Mouse (Mus musculus) heart, embryonic 11.5 days (tissue): Measurements from ENCODE around the gene Atp2c1. TPM values are rescaled to one million over a fixed set of nuclear protein-coding genes. Genes with fewer than 3 reads are reported as not detected.

Experiments
- ATAC-seq: fragments of 200-750 bp; cut with Nextera tagmentation; replicated peaks from 2 replicates; pipeline ENCODE4 v1.8.0; 2017; ENCODE audit warnings: moderate library complexity; ENCODE audit not compliant: insufficient number of reproducible peaks, low FRiP score, low TSS enrichment
- H3K27ac ChIP-seq: fragments of 300-500 bp; sonication (generic); 2 replicates; pipeline ENCODE4 v1.5.1; 2014; ENCODE audit warnings: mild to moderate bottlenecking, low read depth, low read length
- H3K27me3 ChIP-seq: fragments of 300-500 bp; sonication (generic); 2 replicates; pipeline ENCODE4 v1.6.1; 2014; ENCODE audit warnings: mild to moderate bottlenecking, low read length, mixed read lengths; ENCODE audit not compliant: control insufficient read depth, insufficient read depth
- H3K36me3 ChIP-seq: fragments of 300-500 bp; sonication (generic); 2 replicates; pipeline ENCODE4 v1.6.1; 2014; ENCODE audit warnings: mild to moderate bottlenecking, low read length, moderate library complexity, mixed read lengths; ENCODE audit not compliant: control insufficient read depth, insufficient read depth
- H3K4me1 ChIP-seq: fragments of 300-500 bp; sonication (generic); 2 replicates; pipeline ENCODE4 v1.6.1; 2014; ENCODE audit warnings: low read length; ENCODE audit not compliant: control insufficient read depth, insufficient read depth
- H3K4me2 ChIP-seq: fragments of 300-500 bp; sonication (generic); 2 replicates; pipeline ENCODE4 v1.6.1; 2014; ENCODE audit warnings: mild to moderate bottlenecking, moderate library complexity
- H3K4me3 ChIP-seq: fragments of 300-500 bp; sonication (generic); 2 replicates; pipeline ENCODE4 v1.5.1; 2014; ENCODE audit warnings: low read depth, low read length
- H3K9ac ChIP-seq: fragments of 300-500 bp; sonication (generic); 2 replicates; pipeline ENCODE4 v1.6.1; 2014; ENCODE audit warnings: mild to moderate bottlenecking, low read depth, low read length, moderate library complexity
- H3K9me3 ChIP-seq: fragments of 300-500 bp; sonication (generic); replicated peaks from 2 replicates; pipeline ENCODE4 v1.6.1; 2016; ENCODE audit warnings: low read length; ENCODE audit not compliant: control insufficient read depth
- WGBS: fragments of 180-500 bp; shearing (Covaris S2); extraction: QIAGEN DNeasy Blood & Tissue Kit; methylation state at CpG from one replicate; pipeline ENCODE4 v1.1.7; 2014; ENCODE audit not compliant: insufficient replicate concordance; 5-methylcytosine and 5-hydroxymethylcytosine counted together
- polyA plus RNA-seq: library from polyadenylated mRNA; unstranded; fragments of >200 nt; fragmentation: Nextera tagmentation; extraction: Ambion mirVana; gene quantifications from 2 replicates; pipeline ENCODE4 v1.2.1, GENCODE M21; 2014

Atp2c1 gene
- polyA plus RNA-seq, result 53.0 and 61.4 TPM in 2 replicates

DNA sequence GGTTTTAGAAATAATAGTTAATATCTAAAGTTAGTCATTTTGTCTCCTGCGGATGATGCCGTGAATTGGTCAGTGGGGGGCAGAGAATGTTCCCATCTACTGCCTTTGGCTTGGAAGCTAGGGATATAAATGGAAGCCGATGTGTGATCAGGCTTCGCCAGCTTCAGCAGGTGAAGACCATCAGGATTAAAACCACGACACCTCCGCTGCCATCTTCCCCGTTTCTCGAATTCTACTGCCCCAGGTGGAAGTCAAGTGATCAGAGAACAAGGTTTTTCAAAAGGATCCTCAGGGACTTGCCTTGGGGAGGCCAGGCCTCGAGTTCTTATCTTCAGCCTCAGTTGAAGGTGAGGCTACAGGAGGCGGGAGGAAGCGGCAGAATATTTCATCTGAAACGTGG, at the start of gene Atp2c1:
Atp2c1 (minus strand) TSS at position 101 of the 400 bp plus-strand sequence.
- H3K27ac ChIP-seq, result no peak within 1 kb of the TSS
- H3K9me3 ChIP-seq, result no peaks in the 10 kb centered on the region
- H3K4me3 ChIP-seq, result no peak within 1 kb of the TSS
- no peaks in the 10 kb centered on the region for H3K36me3 ChIP-seq
- H3K4me2 ChIP-seq, result no peak within 1 kb of the TSS
- H3K4me1 ChIP-seq, result peaks cover 9% of the 10 kb centered on the region; the same call in 1 of the 2 replicates
- H3K9ac ChIP-seq, result no peak within 1 kb of the TSS
- H3K27me3 ChIP-seq, result no peaks in the 10 kb centered on the region
- WGBS, result 89% methylated on average over 12 of the region's 12 CpGs
- ATAC-seq, result no peak

DNA sequence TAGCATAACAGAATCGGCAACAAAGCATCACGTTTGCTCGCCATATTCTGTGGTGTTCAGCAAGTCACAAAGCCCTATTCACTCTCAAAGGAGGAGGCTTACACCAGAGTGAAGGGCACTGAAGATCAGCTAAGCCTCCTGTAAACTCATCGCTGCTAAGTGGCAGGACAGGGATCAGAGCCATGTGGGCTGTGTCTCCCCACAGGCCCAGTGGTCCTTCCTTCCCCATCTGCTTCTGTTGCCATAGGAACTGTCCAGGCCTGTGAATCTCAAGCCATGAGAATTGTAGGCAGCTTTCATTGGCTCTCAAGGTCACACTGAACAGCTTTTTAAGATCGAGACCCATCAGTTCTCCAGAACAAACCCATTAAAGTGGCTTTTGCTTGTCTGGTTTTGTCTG, 30.3 kb upstream of the Atp2c1 start:
- Histone ChIP-seq H3K4me3 (no peak overlapping the region), H3K36me3 (no peaks in the 10 kb centered on the region), H3K27ac (no peak overlapping the region), H3K27me3 (no peaks in the 10 kb centered on the region; the same call in 1 of the 2 replicates), H3K4me2 (no peak overlapping the region), H3K9ac (no peak overlapping the region), H3K4me1 (no peaks in the 10 kb centered on the region), H3K9me3 (no peaks in the 10 kb centered on the region)
- no peak for ATAC-seq
- 79% methylated on average over 5 of the region's 5 CpGs for WGBS

DNA sequence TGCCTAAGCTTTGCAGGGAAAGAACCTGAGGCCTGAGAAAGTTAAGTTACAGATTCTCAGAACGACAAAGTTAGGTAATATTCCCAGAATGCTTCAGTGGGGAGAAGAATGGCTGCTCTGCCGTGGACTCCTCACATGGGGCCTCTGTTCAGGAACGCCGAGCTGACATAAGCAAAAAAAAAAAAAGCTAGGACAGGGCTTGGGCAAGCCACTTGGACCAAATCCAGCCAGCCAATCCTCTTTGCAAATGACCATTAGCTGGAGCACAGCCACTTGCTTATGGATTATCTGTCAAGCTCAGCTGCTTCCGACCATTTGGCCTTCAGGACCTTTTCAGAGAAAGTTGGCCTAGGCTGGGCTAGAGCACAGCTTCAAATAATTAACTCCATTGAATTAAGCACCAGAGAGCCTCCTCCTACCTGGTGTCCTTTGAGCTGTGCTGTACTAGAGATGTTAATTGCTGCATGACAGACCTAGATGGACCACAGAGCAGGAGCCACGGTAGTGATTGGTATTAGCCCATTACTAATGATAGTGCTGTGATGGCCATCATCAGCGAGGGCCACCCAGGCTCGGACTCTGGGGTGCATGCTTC, 29.1 kb upstream of the Atp2c1 start:
- H3K9me3 ChIP-seq, result no peaks in the 10 kb centered on the region
- no peak overlapping the region for H3K4me2 ChIP-seq
- WGBS, result 65% methylated on average over 8 of the region's 8 CpGs
- no peak overlapping the region for H3K9ac ChIP-seq
- H3K4me1 ChIP-seq, result no peaks in the 10 kb centered on the region
- no peak for ATAC-seq
- H3K4me3 ChIP-seq, result no peak overlapping the region
- H3K36me3 ChIP-seq, result no peaks in the 10 kb centered on the region
- no peaks in the 10 kb centered on the region; the same call in 1 of the 2 replicates for H3K27me3 ChIP-seq
- no peak overlapping the region for H3K27ac ChIP-seq

DNA sequence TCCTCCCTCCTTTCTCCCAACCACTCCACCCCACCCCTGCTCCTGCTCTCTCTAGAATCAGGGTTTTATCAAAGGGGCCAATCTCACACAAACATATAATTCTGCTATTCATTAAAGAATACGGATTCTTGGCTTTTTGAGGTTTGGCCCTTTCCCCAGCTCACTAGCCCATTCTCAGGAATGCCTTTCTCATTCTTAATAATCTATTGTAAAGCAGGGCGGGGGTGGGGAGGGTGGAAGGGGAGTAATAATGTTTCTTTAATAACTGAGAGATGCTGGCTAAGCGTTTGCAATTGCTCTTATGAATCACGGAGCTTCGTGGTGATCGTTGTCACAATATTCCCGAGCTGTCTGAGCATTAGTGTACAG, 27.3 kb upstream of the Atp2c1 start:
- H3K9ac ChIP-seq, result no peak overlapping the region
- no peaks in the 10 kb centered on the region for H3K4me1 ChIP-seq
- no peaks in the 10 kb centered on the region for H3K36me3 ChIP-seq
- no peaks in the 10 kb centered on the region for H3K9me3 ChIP-seq
- no peak overlapping the region for H3K27ac ChIP-seq
- 70% methylated on average over 7 of the region's 7 CpGs for WGBS
- no peak overlapping the region for H3K4me3 ChIP-seq
- H3K4me2 ChIP-seq, result peak overlapping the region; percentile 60
- no peak for ATAC-seq
- H3K27me3 ChIP-seq, result no peaks in the 10 kb centered on the region; the same call in 1 of the 2 replicates

DNA sequence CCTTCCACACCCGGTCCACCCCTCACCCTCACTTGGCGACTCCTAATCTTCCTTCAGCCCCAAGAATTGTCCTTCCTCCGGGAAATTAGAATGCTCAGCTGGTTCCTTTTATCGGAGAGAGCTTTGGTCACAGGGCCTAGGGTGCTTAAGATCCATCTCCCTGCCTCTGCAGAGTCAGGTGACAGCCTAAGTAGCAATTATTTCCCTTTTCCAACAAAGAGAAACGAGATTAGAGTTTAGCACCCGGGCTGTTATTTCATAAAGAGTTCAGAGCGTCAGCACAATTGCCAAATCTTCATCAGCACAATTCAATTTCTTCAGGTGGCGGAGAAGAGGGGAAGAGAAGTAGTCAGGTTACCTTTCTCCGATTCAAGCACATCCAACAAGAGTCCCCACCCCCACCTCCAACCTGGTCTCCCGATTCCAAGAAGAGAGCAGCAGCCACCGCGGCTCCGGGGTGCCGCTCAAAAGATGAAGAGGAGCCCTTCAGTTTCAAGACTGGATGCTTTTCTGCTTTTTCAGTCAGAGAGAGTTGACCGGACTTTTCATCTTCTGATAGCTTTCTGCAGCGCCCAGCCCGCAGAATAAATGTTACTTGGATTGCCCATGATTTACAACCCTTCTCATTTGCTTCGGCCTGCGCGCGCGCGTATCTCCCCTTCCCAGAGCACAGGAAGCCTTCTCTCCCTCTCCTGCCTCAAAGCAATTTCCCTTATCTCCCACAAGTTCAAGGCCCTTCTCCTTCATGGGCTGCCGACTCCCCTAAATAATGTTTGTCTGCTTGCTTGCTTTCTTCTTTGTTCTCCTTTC, 26.7 kb upstream of the Atp2c1 start:
- ATAC-seq, result no peak
- Histone ChIP-seq H3K27ac (no peak overlapping the region), H3K27me3 (no peaks in the 10 kb centered on the region; the same call in 1 of the 2 replicates), H3K9me3 (no peaks in the 10 kb centered on the region), H3K4me1 (no peaks in the 10 kb centered on the region), H3K9ac (no peak overlapping the region), H3K4me2 (peak overlapping the region; percentile 60), H3K4me3 (peak overlapping the region; percentile 30), H3K36me3 (no peaks in the 10 kb centered on the region)
- 17% methylated on average over 24 of the region's 24 CpGs for WGBS

DNA sequence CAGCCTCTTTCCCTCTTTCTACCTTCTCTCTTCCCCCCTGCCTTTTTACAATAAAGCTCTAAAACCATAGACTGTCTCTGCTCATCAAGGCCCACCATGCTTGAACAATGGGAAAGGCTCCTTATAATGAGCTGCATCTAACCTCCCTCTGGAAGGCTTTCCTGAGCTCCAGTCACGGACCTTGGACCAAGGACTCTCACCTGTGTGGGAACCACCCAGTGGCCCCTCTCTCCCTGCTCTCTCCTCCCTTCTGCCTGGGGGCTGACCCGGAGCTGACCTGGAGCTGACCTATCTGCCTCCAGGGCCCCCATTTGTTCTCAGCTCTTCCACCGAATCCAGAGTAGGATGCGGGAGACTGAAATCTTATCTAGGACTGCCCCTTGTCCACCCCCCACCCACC, 24.3 kb upstream of the Atp2c1 start:
- Histone ChIP-seq H3K4me2 (no peak overlapping the region), H3K9ac (no peak overlapping the region), H3K36me3 (no peaks in the 10 kb centered on the region), H3K27ac (no peak overlapping the region), H3K9me3 (no peaks in the 10 kb centered on the region), H3K4me1 (no peaks in the 10 kb centered on the region), H3K27me3 (no peaks in the 10 kb centered on the region; the same call in 1 of the 2 replicates), H3K4me3 (no peak overlapping the region)
- WGBS, result 29% methylated on average over 4 of the region's 4 CpGs
- ATAC-seq, result no peak

DNA sequence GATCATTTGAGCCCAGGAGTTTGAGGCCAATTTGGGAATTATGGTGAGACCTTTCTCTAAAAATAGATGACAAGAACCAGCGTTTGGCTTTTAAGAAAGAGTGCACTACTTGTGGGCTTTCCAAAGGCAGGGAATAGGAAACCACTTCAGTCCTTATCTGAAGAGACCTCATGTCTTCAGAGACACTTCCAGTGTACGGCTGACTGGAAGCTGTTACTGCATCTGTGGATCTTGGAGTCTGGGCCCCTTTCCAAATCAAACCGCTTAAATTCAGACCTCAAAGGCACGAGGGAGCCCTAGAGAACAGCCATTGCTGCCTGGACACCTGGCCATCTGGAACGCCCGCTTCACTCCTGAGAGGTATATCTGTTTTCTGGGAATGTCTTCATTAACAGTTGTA, 22.0 kb upstream of the Atp2c1 start:
- Histone ChIP-seq H3K4me2 (no peak overlapping the region), H3K9me3 (no peaks in the 10 kb centered on the region), H3K4me3 (no peak overlapping the region), H3K27ac (no peak overlapping the region), H3K36me3 (no peaks in the 10 kb centered on the region), H3K27me3 (no peaks in the 10 kb centered on the region; the same call in 1 of the 2 replicates), H3K9ac (no peak overlapping the region), H3K4me1 (no peaks in the 10 kb centered on the region)
- 40% methylated on average over 6 of the region's 6 CpGs for WGBS
- ATAC-seq, result no peak

DNA sequence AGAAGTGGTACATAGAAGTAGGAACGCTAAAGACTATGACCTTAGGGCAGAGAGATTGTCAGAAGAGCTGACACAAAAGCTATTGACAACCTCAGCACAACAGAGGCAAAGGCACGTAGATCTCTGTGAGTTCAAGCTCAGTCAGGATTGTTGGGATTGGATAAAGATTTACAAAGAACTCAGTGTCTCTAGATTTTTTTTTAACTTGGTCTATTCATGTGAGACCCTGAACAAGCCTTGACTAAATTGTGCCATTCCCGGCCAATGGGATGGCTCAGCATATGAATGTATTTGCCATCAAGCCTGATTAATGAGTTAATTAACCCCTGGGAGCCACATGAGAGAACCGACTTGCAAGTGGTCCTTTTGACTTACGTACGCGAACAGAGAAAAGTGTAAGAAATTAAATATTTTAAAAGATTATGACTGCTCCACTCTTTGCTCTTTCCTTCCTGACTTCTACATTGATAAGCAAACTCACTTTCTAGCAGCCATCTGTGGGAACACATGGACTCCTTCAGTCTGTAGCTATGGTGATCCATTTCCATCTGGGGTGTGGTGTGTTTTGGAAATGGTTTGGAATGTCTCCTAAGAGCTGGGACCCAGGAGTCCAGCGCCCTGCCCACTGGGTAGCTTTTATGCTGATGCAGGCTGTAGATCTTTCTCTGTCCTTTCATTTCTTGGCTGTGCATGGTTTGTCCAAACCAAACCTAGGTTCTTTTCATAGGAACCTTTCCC, 17.1 kb upstream of the Atp2c1 start:
- no peak overlapping the region for H3K4me3 ChIP-seq
- H3K9me3 ChIP-seq, result no peaks in the 10 kb centered on the region
- WGBS, result 81% methylated on average over 8 of the region's 8 CpGs

More for the DNA sequence above, 17.1 kb upstream of the Atp2c1 start:
- H3K27me3 ChIP-seq, result no peaks in the 10 kb centered on the region
- no peak overlapping the region for H3K4me2 ChIP-seq
- H3K36me3 ChIP-seq, result no peaks in the 10 kb centered on the region
- H3K9ac ChIP-seq, result no peak overlapping the region
- H3K27ac ChIP-seq, result no peak overlapping the region
- no peak for ATAC-seq
- H3K4me1 ChIP-seq, result no peaks in the 10 kb centered on the region
